Mouse (Mus musculus): ENCODE measurements around the gene BC016579.

The BC016579 gene

GRCm38 (mm10) chr16:45653934-45654332 lies at the start of gene BC016579:
BC016579 (minus strand) TSS chr16:45654068.
- peak; percentile 8 to 9 for DNase-seq

DNA sequence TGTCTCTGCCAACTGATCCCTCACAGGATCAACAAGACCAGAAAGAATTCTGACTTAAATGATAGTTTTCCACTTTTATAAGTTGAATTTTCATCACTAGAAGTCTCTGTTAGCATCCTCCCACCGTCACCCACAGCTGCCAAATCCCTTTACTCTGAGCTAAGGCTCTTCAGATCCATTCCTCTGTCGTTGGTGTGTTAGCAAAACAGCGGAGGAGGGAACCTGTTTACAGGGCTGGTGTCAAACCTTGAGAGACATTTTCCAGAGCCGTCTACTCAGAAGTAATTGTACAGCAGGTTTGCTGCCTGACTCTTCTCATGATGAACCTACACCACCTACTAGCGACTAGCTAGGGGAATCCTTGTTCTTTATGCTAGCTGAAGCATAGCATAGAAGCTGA lies 45.4 kb upstream of the BC016579 start:
- DNase-seq = no peak

GRCm38 (mm10) chr16:45697996-45698395 lies 44.1 kb upstream of the BC016579 start:
- no peak for DNase-seq

DNA sequence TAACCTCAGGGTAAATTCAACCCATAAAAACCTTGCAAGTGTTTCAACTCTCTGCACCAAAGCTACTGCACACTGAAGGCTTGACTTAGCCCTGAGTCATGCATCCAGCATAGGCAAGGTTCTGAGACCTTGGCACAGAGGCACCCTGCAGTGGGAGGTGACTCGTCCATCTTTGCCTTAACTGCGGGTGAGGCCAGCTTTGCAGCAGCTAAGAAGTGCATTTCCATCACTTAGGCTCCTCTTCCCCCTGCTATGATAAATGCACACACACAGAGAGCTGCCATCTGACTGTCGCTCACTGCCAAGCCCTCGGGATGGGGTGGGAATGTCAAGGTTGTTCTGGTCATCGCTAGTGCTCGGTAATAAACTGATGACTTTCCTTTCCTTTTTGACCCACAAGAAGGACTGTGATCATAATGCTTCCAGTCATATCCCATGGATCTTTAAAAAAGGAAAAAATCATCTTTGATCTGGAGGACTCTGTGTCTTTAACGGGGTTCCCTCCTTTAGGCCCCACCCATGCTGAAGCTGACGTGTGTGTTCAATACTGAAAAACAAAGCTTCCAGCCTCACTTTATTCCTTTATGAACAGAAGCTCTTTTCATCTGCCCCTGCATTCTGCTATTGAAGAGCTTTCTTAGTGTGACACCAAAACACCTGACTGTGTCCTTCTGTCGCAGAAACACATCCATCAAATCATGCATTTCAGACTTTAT lies 41.7 kb upstream of the BC016579 start:
- peak; percentile 56 to 73 for DNase-seq

DNA sequence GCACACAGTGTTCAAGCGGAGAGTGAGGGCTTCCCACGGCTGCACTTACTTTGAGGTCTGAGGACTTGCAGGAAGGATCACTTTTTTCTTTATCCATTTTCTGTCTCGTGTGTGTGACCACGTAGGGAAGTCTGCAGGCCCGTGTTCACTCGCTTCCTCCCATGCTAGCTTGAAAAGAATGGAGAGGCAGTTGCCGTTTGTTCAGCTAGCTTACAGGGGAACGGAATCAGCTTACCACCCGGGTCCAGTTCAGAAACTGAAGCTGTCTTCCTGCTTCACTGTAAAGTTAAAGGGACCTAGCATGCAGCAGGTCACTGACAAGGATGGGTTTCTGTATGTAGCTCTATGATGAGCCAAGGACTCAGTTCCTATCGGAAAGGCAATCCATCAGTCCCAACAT lies 39.7 kb upstream of the BC016579 start, which contains the start of gene Tmprss7:
Gene Tmprss7 (minus strand): TSS at position 101 of the 400 bp plus-strand sequence.
- no peak for DNase-seq

DNA sequence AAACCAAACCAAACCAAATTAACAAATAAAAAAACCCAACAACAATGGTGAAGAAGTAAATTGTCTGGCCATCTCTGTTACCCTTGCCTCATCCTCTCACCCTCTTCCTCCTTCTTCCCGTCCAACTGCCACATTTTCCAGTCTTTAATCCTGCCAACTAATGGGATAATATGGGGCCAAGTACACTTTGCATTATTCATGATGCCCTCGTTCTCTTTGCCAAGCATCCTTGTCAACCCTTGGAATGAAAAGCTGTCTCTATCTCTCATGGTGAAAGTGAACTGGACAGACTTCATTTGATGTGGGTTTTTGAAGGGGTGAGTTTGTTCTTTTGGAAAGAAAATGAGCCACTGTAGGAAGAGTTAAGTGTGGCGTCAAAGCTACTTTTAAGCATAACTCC lies 39.0 kb upstream of the BC016579 start:
- DNase-seq = peak in 1 of 2 experiments; percentile 27

- no peak for DNase-seq
These were observed 36.3 kb upstream of the BC016579 start for GRCm38 (mm10) chr16:45690178-45690577.

DNA sequence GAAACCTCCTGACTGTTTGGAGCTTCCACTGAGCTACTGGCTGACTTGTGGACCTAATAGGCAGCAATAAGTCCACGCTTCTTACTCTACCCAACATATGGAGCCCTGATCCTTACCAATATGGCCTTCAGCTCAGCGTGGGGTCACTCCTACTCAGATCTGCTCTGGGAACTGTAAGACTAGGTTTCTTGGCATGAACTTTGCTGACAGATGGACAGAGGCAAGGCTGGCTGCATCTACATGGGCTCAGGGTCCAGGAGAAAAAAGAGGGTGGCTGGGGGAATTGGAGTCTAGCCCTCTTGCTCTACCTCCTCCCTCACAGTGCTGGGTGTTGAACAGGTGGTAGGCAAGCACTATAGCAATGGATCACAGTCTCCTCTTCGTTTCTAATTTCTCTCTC lies 33.0 kb upstream of the BC016579 start:
- peak; percentile 73 to 82 for DNase-seq

DNA sequence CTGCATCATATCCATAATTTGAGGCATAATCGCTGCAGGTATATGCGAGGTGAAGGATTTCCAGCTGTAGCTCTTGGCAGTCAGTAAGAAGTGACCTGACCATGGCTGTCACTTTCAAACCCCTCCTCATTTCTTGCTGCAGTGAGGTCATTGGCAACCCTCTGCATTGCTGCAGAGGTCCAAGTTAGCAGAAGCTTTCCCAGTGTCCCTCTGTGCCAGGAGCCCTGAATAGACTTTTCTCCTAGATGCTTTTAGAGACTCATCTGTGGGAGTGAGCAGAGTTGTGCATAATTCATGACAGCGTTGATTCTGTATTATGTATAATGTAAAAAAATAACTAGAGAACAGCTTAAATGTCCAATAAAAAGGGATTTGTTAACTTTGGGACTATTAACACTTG lies 31.4 kb upstream of the BC016579 start:
- DNase-seq = no peak

DNA sequence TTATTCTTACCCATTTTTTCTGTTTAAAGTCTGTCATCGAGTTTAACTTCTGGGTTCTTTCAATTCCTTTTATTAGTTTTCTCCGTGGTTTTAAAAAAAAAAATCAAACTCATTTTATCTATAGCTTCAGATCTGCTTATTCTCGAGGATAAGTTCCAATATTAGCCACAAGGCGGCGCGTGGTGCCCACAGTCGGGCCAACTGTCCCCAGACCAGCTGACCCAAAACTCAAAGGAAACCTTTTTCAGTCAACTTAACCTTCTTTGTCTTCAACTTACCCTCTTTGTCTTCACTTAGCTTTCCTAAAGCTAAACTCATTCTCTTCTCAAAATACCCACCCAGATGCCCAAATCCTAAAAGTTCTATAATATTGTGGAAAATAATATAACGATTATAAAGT lies 30.9 kb upstream of the BC016579 start:
- DNase-seq = peak; percentile 92 to 94

GRCm38 (mm10) chr16:45676462-45676861 lies 22.6 kb upstream of the BC016579 start:
- DNase-seq = no peak

DNA sequence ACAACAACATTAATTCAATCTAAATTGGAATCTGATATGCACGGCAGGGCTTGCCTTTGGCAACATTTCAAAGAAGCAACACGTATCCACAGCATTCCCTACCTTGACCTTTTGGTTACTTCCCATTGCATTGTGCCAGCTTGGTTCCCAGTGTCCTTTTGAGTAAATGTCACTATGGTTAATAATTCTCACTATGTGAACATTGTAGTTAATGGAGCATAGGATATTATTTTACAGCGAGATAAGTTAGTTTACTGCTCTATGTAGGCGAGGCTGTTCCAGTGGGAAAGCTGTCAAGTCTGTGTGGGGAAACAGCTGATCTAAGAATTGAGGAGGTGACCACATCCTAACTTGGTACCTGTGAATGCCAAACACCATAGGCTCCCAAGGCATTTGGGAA lies 16.1 kb upstream of the BC016579 start:
- no peak for DNase-seq

DNA sequence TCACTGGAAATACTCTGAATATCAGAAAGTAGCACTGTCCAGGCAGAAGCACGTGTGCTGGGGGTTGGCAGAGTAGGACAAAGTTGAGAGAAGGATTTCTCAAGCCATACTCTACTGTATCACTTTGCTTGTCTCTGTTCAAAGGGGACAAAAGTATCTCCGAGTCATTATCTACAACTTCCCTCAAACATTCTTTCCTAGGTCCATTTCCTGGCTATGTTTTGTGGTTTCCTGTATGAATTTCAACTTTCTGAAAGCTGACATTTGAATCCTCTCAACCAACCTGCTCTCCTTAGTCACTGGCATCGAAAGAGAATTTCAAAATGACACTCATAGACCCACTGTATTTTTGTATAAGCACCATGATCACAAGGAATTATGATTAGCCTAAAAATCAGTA lies 14.3 kb upstream of the BC016579 start:
- DNase-seq = no peak

- DNase-seq = no peak
These were observed 12.3 kb upstream of the BC016579 start for GRCm38 (mm10) chr16:45666136-45666535.

- DNase-seq = no peak
These were observed 8.5 kb upstream of the BC016579 start for GRCm38 (mm10) chr16:45662381-45662780.

GRCm38 (mm10) chr16:45659596-45659995 lies 5.7 kb upstream of the BC016579 start:
- DNase-seq = peak; percentile 8 to 41

- no peak for DNase-seq
These were observed 4.4 kb upstream of the BC016579 start for GRCm38 (mm10) chr16:45658248-45658647.

DNA sequence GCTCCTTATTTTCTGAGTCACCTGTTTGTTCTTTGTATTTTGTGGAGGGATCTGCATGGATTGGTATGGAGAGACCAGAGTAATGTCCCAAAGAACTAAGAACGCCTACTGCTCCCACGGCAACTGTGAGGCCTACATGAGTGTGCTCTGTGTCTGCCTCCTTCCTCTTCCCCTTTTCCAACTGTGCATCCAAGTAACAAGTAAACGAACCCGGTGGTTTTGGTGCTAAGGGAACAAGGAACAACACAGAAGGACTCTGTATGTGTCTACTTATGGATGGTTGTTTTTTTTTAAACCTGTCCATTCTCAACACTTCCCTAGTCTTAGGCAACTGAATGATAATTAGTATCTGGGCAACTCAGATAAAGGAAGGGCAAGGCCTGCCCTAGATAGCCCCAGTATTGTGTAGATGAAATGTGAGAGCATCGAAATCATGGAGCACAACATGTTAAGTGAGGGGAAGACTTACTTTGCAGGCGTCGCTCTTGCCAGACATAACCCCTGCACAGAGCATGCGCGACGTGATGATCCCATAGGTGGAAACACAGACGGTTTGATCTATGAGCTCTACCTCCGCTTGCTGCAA lies 3.8 kb upstream of the BC016579 start:
- no peak for DNase-seq

DNA sequence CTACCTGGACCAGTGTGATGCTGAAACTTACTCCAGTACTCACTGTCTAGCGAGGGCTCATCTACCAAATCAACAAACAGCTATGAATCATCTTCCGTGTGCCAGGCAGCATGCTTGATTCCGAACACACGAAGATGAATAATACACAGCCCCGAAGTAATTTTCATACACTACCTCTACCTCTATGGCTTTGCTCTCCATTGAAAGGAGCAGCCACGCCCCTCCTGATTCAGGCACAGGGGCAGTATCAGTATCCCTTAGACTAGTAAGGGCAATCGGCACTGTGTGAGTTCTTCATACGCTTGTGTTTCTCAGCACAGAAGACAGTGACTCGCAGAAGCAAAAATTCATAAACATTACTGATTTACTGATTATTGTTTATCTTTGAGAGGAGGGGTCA lies 597 bp upstream of the BC016579 start:
- no peak for DNase-seq

DNA sequence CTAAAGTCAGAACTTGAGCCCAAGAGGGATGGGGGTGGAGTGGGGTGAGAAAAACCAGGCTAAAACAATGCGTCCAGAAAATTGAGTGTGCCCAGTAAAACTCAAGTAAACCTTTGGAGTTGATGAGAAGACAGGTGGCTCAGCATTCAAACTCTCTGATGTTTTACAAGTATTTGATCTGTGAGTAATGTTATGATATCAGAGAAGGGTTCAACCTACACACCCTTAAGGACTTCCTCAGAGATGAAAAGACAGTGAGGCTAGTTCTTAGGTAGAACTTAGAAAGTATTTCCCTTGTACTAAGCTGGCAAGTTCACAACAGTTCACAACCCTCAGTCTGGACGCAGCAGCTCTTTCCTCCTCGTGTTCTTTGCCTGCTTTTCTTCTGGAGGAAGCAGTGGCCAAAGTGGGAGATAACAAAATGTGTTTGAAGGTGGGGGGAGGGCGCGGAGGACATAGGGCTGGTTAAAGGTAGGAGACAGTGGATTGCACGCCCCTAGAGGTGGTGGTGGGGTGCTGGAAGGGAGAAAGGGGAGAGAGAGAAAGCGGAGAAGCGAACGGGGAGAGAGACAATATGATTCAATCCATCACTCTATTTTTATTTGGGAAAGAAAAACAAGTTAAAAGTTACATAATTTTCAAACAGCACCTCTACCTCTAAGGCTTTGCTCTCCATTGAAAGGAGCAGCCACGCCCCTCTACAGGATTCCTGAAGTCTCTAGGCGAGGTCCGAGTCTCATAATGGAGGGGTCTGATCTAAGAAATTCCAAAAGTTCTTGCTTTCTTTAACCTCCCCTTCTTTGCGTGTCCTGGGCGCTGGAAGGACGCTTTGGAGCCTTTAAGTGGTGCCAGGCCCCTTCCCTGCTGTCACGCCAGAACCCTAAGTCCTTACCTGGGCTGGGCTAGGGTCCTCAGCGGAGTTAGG lies 597 bp downstream of the BC016579 start:
- no peak for DNase-seq

DNA sequence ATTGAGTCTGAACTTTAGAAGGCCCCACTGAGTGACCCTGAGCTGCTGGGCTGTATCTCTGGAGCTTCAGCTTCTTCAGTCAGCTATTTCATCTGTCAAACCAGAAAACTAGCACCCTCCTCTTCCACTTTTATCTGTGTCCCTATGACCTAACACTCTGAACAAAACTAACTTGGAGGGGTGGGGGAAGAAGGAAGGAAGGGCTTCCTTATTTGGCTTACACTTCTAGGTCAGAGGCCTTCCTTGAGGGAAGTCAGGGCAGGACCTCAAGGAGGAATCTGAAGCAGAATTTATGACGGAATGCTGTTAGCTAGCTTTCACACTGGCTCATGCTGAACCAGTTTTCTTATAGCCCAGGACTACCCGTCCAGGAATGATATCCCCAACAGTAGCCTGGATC lies 2.4 kb downstream of the BC016579 start:
- DNase-seq = no peak

DNA sequence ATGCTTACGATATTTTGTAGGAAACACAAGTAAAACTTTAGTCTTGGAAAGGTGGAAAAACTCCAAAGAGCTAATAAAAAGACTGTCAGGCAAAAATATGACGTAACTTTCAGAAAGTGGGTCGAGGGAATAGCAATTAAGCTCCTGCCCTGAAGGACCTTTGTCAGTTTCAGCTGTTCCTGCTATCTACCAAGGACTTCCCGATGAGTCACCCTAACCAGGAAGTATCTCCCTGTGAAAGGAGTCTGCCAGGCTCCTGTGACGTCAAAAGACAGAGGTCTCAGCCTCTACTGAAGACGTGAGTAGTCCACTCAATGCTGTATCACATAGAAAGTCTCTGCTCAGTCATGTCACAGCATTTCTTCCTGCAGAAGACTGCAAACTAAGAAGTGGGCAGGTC lies 9.5 kb downstream of the BC016579 start:
- no peak for DNase-seq

DNA sequence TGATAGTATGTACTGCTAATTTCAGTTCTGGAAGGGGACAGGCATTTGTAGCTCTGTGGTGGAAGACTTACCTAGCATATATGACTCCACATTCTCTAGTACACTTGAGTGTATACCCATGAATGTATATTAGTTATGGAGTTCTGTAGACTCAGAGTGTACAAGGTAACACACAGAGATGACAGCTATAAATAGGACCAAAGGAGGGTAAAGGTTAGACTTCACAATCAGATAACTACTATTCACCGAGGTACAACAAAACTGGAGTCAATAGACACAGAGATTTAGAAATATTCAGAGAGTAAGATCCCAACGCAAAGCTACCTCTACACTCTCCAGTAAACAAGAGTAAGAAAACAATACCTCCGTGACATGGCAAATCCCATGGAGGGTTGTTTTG lies 9.9 kb downstream of the BC016579 start:
- DNase-seq = no peak

DNA sequence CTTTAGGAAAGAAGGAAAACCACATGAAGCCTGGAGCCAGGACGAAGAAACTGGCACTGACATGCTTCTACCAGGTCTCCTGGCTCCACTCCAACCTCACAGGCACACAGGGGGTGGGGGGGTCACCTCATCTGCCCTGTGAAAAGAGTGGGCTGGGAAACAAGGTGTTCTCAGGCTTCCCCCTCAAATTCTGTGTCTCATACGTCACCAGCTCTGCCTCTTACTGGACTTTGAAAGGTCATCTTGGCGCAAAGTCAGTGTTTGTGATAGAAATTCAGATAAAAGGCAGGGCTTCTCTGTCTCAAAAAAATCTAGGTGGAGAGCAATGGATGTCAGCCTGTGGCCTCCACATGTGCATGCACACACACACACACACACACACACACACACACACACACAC lies 12.6 kb downstream of the BC016579 start:
- DNase-seq = no peak
